Mouse (Mus musculus): ENCODE measurements around the gene Il13.

Il13 gene

DNA sequence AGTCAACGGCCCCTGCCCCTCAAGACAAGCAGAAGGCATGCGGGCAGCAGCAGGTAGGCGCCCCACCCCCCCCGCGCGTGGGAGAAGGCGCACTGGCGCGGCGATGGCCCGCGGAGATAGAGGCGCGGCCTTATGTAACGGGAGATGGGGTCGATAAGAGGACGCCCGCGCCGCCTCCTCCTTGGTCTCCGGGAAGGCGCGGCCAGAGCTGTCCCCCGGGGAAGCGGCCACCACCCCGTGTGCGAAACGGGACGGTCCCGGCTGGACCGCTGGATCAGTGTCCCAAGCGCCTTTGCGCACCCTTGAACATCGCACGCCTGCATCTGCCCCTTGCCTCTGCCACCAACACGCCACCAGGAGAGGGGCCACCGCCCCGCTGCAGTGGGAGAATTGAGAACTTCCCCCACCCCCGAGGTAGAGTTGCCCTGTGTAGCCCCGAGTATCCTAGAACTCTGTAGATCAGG, 1.7 kb upstream of the Il13 start:
- in situ Hi-C loops (cut with MboI; ENCODE audit: low pct_unique_long_range_greater_than_20kb in 1 of 2, low sequenced_read_pairs in 2 of 2, unreplicated experiment in 1 of 2), result no loop called here

DNA sequence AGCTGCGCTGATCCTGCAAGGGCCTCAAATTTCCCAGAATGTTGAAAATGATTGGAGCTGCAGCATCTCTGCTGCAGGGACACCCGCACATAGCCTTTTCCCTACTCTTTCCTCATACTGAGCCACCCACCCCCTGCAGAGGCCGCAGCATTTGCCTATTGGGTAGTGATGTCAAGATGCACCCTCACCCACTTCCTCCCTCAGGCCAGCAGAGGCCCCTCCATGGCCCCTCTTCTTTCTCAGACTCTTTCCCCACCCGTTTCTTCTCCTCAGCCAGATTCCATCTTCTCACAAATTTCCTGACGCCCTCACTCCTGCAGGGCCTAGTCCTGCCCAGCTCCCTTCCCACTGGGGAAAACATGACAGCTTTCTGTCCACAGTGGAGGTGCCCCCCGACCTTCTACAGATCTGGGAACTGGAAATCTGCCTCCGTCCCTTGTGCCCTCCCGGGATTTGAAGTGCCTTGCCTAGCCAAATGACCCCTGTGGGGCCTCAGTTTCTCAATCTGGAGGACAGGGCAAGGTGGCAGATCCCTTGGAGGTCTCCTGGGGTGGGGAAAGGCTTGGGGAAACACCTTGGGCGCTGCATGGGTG, 1.2 kb upstream of the Il13 start:
- in situ Hi-C loops (cut with MboI; ENCODE audit: low pct_unique_long_range_greater_than_20kb in 1 of 2, low sequenced_read_pairs in 2 of 2, unreplicated experiment in 1 of 2), result no loop called here

DNA sequence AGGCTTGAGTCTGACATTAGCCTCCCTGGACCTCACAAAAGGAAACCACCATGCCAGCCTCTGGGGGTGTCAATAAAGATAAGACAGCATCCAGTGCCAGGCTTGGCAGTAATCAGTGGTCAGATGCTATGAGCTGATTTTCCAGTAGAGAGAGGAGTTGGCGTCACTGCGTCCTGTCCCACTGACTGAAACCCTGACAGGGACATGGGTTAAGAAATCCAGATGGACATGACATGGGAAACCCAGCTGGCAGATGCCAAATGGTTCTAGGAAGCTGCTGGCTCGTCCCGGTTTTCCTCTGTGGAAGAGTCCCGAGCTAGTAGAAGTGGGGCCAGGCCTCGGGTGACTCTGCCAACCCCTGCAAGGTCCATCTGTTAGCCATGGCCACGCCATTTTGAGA, 858 bp downstream of the Il13 start:
- in situ Hi-C loops (cut with MboI; ENCODE audit: low pct_unique_long_range_greater_than_20kb in 1 of 2, low sequenced_read_pairs in 2 of 2, unreplicated experiment in 1 of 2), result no loop called here

DNA sequence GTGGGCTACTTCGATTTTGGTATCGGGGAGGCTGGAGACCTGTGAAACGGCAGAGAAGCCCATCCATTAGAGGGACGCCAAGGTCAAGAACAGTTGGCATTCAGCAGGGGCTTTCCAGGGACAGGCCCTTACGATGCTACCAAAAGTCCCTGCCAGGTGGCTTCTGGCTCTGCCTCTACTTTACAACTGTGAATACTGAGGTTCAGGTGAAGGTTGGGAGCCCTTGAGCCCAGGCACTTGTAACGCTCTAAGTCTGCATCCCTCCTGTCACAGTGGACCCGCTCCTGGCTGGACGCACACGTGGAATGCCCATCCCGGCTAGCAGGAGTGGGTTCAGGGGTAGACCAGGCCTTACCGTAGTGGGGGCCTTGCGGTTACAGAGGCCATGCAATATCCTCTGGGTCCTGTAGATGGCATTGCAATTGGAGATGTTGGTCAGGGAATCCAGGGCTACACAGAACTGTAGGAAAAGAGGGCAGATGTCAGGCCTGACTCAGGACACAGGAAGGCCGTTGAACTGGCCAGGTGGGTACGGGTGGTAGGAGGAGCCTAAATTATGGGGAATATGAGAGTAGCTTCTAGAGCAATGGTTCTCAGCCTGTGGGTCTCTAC, 2.3 kb downstream of the Il13 start:
- in situ Hi-C loops (cut with MboI; ENCODE audit: low pct_unique_long_range_greater_than_20kb in 1 of 2, low sequenced_read_pairs in 2 of 2, unreplicated experiment in 1 of 2), result no loop called here

DNA sequence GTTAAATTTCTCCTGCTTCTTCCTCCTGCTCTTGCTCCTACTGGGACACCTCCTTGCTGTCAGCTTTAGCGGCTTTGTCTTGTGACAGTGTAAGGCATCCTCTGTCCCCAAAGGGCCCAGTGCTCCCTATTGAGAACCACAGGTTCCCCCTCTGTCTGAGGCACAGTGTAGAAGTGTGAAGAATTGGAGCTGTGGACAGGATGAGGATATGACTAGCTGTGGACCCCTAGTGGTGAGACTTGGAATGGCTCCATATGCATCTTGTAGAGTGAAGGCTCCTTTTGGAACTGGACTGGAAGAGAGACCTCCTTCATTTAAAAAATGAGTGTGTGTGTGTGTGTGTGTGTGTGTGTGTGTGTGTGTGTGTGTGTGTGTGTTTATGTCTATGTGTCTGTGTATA, 6.6 kb downstream of the Il13 start:
- in situ Hi-C loops (cut with MboI; ENCODE audit: low pct_unique_long_range_greater_than_20kb in 1 of 2, low sequenced_read_pairs in 2 of 2, unreplicated experiment in 1 of 2), result no loop called here

GRCm38 (mm10) chr11:53626802-53627373, 7.6 kb downstream of the Il13 start:
- in situ Hi-C loops (cut with MboI; ENCODE audit: low pct_unique_long_range_greater_than_20kb in 1 of 2, low sequenced_read_pairs in 2 of 2, unreplicated experiment in 1 of 2), result no loop called here

DNA sequence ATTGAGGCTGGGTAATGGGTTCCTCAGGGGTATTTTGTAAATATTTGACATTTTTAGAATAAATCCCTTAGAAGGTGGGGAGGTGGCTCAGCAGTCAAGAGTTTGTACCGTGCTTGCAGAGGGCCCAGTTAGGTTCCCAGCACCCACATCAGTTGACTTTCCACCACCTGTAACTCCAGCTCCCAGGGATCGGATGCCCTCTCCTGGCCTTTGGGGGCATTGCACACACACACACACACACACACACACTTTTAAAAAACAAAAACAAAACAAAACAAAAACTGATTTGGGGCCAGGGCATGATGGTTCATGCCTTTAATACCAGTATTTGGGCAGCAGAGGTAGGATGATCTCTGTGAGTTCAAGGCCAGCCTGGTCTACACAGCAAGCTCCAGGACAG, 10.4 kb downstream of the Il13 start:
- in situ Hi-C loops (cut with MboI; ENCODE audit: low pct_unique_long_range_greater_than_20kb in 1 of 2, low sequenced_read_pairs in 2 of 2, unreplicated experiment in 1 of 2), result loop anchor here in 1 of 2 experiments (5.0 kb wide), 1 partner anchor 147 kb away; no protein-coding TSS in a partner anchor

DNA sequence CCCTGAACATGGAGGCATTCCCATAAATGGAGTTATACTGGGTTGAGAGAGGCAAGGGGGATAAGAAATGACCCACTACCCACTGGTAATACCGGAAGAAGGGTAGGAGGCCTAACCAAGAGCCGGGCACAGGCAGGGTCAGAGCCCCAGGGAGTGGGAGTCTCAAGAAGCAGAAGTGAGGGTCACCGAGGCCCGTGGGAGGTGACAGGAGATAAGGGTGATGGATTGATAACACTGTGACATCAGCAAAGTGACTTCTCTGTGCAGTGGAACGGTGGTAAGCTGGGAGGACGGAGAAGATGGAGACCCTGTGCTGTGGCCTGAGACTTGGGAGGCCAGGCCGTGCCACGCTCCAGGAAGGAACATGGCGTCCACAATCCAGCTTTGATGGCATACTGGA, 10.9 kb downstream of the Il13 start:
- in situ Hi-C loops (cut with MboI; ENCODE audit: low pct_unique_long_range_greater_than_20kb in 1 of 2, low sequenced_read_pairs in 2 of 2, unreplicated experiment in 1 of 2), result loop anchor here in 1 of 2 experiments (5.0 kb wide), 1 partner anchor 146 kb away; no protein-coding TSS in a partner anchor

GRCm38 (mm10) chr11:53622440-53622806, 12.1 kb downstream of the Il13 start:
- in situ Hi-C loops (cut with MboI; ENCODE audit: low pct_unique_long_range_greater_than_20kb in 1 of 2, low sequenced_read_pairs in 2 of 2, unreplicated experiment in 1 of 2), result loop anchor here in 1 of 2 experiments (5.0 kb wide), 1 partner anchor 145 kb away; no protein-coding TSS in a partner anchor

GRCm38 (mm10) chr11:53621582-53622439, 12.7 kb downstream of the Il13 start:
- in situ Hi-C loops (cut with MboI; ENCODE audit: low pct_unique_long_range_greater_than_20kb in 1 of 2, low sequenced_read_pairs in 2 of 2, unreplicated experiment in 1 of 2), result loop anchor here in 1 of 2 experiments (5.0 kb wide), 1 partner anchor 145 kb away; no protein-coding TSS in a partner anchor

DNA sequence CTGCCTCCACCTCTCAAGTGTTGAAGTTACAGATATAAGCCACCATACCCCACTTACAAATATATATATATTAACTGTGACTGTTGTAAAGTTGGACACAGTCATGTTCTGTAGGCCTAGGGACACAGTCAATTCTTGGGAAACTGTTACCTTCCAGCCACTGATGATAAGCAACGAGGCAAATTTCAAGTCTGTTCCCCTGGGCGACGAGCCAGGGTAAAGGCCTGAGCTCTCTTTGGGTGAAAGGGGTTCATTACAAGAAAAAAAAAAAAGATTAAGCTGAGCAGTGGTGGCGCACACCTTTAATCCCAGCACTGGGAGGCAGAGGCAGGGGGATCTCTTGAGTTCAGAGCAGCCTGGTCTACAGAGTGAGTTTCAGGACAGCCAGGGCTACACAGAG, 14.4 kb downstream of the Il13 start:
- in situ Hi-C loops (cut with MboI; ENCODE audit: low pct_unique_long_range_greater_than_20kb in 1 of 2, low sequenced_read_pairs in 2 of 2, unreplicated experiment in 1 of 2), result loop anchor here in 1 of 2 experiments (5.0 kb wide), 1 partner anchor 143 kb away; no protein-coding TSS in a partner anchor

DNA sequence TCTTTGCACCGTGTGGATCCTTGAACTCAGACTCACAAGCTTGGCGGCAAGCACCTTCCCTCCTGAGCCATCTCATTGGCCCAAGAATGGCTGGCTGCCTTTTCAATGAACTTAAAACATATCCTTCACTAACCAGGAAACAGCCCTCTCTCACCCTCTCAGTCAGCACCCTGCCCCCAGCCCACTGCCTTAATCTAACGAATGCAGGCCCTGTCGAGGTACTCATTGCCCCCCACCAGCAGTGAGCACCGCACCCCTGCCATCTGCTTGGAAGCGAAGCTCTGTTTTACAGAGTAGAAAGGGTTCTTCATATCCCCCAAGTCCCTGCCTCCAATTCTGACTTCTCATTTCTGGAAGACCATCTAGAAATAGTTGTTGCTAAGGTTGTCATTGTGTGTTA, 15.1 kb downstream of the Il13 start:
- in situ Hi-C loops (cut with MboI; ENCODE audit: low pct_unique_long_range_greater_than_20kb in 1 of 2, low sequenced_read_pairs in 2 of 2, unreplicated experiment in 1 of 2), result no loop called here

GRCm38 (mm10) chr11:53618619-53619198, 15.8 kb downstream of the Il13 start, which contains the start of gene Il4:
TSS of gene Il4 (minus strand) at chr11:53618669.
- in situ Hi-C loops (cut with MboI; ENCODE audit: low pct_unique_long_range_greater_than_20kb in 1 of 2, low sequenced_read_pairs in 2 of 2, unreplicated experiment in 1 of 2), result no loop called here

- in situ Hi-C loops (cut with MboI; ENCODE audit: low pct_unique_long_range_greater_than_20kb in 1 of 2, low sequenced_read_pairs in 2 of 2, unreplicated experiment in 1 of 2), result no loop called here
Measured at GRCm38 (mm10) chr11:53617562-53618109, 16.9 kb downstream of the Il13 start.

DNA sequence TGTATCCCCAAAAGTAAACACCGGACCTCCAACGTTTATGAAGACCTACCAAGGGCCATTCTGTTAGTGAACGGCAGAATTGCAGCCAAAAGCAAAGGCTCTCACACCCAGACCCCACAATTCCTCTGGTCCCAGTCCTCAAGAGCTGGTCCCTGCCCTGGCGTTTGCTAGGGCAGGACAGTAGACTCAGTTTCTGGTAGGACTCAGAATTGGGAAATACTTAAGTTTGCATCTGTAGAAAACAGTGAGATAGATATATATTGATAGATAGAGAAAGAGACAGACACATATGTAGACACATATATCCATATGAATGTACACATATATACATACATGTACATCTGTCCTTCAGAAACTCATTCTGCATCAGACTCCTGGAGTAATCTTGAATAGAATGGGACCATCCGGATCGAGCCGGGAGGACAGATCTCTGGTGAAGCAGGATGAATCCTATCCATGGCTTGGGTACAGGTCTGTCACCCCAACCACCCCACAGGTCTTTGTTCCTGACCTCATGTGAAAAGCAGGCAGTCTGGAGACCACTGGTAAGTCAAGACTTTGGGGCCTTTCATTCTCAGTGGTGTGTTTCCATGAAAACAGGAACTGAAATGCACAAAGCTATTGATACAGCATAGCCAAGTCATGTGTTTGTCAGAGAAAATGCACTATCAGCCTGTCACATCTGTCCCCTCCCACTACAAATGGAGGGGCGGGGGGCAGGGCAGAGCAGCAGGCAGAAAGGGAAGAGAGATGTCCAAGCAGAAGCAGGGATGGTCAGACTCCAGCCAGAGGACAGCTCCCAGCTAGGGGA, 17.5 kb downstream of the Il13 start:
- in situ Hi-C loops (cut with MboI; ENCODE audit: low pct_unique_long_range_greater_than_20kb in 1 of 2, low sequenced_read_pairs in 2 of 2, unreplicated experiment in 1 of 2), result no loop called here

DNA sequence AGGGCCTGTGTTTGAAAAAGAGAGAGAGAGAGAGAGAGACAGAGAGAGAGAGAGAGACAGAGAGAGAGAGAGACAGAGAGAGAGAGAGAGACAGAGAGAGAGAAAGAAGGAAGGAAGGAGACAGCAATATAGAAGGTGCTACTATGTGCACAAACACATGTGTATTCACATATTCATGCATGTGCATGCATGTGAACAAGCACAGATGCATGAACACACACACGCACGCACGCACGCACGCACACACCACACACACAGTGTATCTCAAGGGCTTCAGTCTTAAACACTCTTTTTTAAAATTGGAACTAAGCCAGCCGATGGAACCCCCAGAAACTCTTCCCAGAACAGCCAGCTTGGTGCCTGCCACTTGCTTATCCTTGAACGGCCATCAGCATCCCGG, 18.9 kb downstream of the Il13 start:
- in situ Hi-C loops (cut with MboI; ENCODE audit: low pct_unique_long_range_greater_than_20kb in 1 of 2, low sequenced_read_pairs in 2 of 2, unreplicated experiment in 1 of 2), result no loop called here

DNA sequence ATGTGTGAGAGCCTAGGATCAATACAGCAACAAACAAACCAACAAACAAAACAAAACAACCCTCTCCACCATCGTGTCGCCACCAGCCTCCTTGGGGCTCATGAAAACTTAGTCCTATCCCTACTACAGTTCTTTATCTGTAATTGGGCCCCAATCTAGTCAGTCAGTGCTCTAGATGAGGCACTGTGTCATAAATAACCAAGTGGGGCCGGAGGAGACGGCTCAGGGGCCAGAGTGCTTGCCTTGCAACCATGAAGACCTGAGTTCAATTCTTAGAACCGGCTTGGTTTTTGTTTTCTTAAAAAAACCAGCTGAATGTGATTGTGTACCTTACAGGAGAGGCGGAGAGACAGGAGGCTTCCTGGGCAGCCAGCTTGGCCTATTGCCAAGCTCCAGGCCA, 19.3 kb downstream of the Il13 start:
- in situ Hi-C loops (cut with MboI; ENCODE audit: low pct_unique_long_range_greater_than_20kb in 1 of 2, low sequenced_read_pairs in 2 of 2, unreplicated experiment in 1 of 2), result no loop called here

GRCm38 (mm10) chr11:53609672-53610071, 24.8 kb downstream of the Il13 start:
- in situ Hi-C loops (cut with MboI; ENCODE audit: low pct_unique_long_range_greater_than_20kb in 1 of 2, low sequenced_read_pairs in 2 of 2, unreplicated experiment in 1 of 2), result no loop called here

All from mouse embryonic stem cell (cell line).